Mouse (Mus musculus) embryonic fibroblast, embryonic 13.5 days (primary cell): Measurements from ENCODE around the gene Dapl1. TPM values are rescaled to one million over a fixed set of nuclear protein-coding genes. Genes with fewer than 3 reads are reported as not detected.

ENCODE experiments used
- H3K27ac ChIP-seq: 2 replicates; pipeline ENCODE4 v1.5.1; 2012; ENCODE audit warnings: low read length, control low read depth, inconsistent platforms; ENCODE audit not compliant: insufficient read depth
- H3K4me1 ChIP-seq: 2 replicates; pipeline ENCODE4 v1.6.1; 2011; ENCODE audit warnings: low read length; ENCODE audit not compliant: control insufficient read depth, insufficient read depth
- H3K4me3 ChIP-seq: 2 replicates; pipeline ENCODE4 v1.5.1; 2011; ENCODE audit warnings: mild to moderate bottlenecking, control low read depth, low read length; ENCODE audit not compliant: insufficient read depth
- CTCF ChIP-seq: IDR thresholded peaks from 2 replicates; pipeline ENCODE4 v1.5.1; 2011; ENCODE audit warnings: mild to moderate bottlenecking, control low read depth, low read length, moderate library complexity, borderline replicate concordance; ENCODE audit not compliant: insufficient read depth
- POLR2A ChIP-seq: IDR thresholded peaks from 2 replicates; pipeline ENCODE4 v1.6.1; 2011; ENCODE audit warnings: low read depth, mild to moderate bottlenecking, control low read depth, low read length, moderate library complexity
- polyA plus RNA-seq: library from polyadenylated mRNA; stranded (reverse); fragments of >200 nt; gene quantifications from 2 replicates; pipeline ENCODE4 v1.2.4, GENCODE M21; 2011; ENCODE audit warnings: low read depth; ENCODE audit not compliant: missing spikeins, insufficient read length

Dapl1 gene
- polyA plus RNA-seq, 1 experiment = not detected

- no peak for TF ChIP-seq CTCF
Observed at GRCm38 (mm10) chr2:59451675-59452074, 32.8 kb upstream of the Dapl1 start.

GRCm38 (mm10) chr2:59452102-59452501 lies 32.4 kb upstream of the Dapl1 start:
- Histone ChIP-seq H3K4me1 (no peaks in the 10 kb centered on the region), H3K4me3 (no peak overlapping the region)
- TF ChIP-seq CTCF = no peak
- no peak for TF ChIP-seq POLR2A

More at GRCm38 (mm10) chr2:59451675-59452074, 32.8 kb upstream of the Dapl1 start:
- Histone ChIP-seq H3K4me1 (no peaks in the 10 kb centered on the region), H3K4me3 (no peak overlapping the region), H3K27ac (no peak overlapping the region)

GRCm38 (mm10) chr2:59462086-59462485 lies 22.4 kb upstream of the Dapl1 start:
- TF ChIP-seq CTCF (no peak), POLR2A (no peak)
- H3K27ac ChIP-seq = no peak overlapping the region
- H3K4me3 ChIP-seq = no peak overlapping the region
- H3K4me1 ChIP-seq = peaks cover 3% of the 10 kb centered on the region; the same call in 1 of the 2 replicates

More at GRCm38 (mm10) chr2:59452102-59452501, 32.4 kb upstream of the Dapl1 start:
- H3K27ac ChIP-seq = no peak overlapping the region

- no peak overlapping the region for H3K4me3 ChIP-seq
- TF ChIP-seq CTCF (no peak), POLR2A (no peak)
- peaks cover 3% of the 10 kb centered on the region; the same call in 1 of the 2 replicates for H3K4me1 ChIP-seq
- H3K27ac ChIP-seq = no peak overlapping the region
Observed at GRCm38 (mm10) chr2:59463428-59464182, 20.8 kb upstream of the Dapl1 start.

- H3K27ac ChIP-seq = no peak overlapping the region
- peaks cover 3% of the 10 kb centered on the region; the same call in 1 of the 2 replicates for H3K4me1 ChIP-seq
- TF ChIP-seq CTCF = no peak
- no peak for TF ChIP-seq POLR2A
- H3K4me3 ChIP-seq = no peak overlapping the region
Observed at GRCm38 (mm10) chr2:59465671-59466070, 18.8 kb upstream of the Dapl1 start.

GRCm38 (mm10) chr2:59466358-59466757 lies 18.1 kb upstream of the Dapl1 start:
- H3K27ac ChIP-seq = no peak overlapping the region
- TF ChIP-seq CTCF (no peak), POLR2A (no peak)
- peaks cover 3% of the 10 kb centered on the region; the same call in 1 of the 2 replicates for H3K4me1 ChIP-seq
- H3K4me3 ChIP-seq = no peak overlapping the region

GRCm38 (mm10) chr2:59467085-59467484 lies 17.4 kb upstream of the Dapl1 start:
- no peak overlapping the region for H3K4me3 ChIP-seq
- peaks cover 3% of the 10 kb centered on the region; the same call in 1 of the 2 replicates for H3K4me1 ChIP-seq
- TF ChIP-seq POLR2A (no peak), CTCF (no peak)
- H3K27ac ChIP-seq = no peak overlapping the region

- no peak overlapping the region for H3K27ac ChIP-seq
- no peak overlapping the region for H3K4me3 ChIP-seq
- peaks cover 3% of the 10 kb centered on the region; the same call in 1 of the 2 replicates for H3K4me1 ChIP-seq
Observed at GRCm38 (mm10) chr2:59467976-59468375, 16.5 kb upstream of the Dapl1 start.

GRCm38 (mm10) chr2:59469590-59470245 lies 14.7 kb upstream of the Dapl1 start:
- H3K27ac ChIP-seq = no peak overlapping the region
- no peak for TF ChIP-seq CTCF
- no peak for TF ChIP-seq POLR2A

More at GRCm38 (mm10) chr2:59467976-59468375, 16.5 kb upstream of the Dapl1 start:
- TF ChIP-seq CTCF (no peak), POLR2A (no peak)

More at GRCm38 (mm10) chr2:59469590-59470245, 14.7 kb upstream of the Dapl1 start:
- no peak overlapping the region for H3K4me3 ChIP-seq
- H3K4me1 ChIP-seq = peaks cover 3% of the 10 kb centered on the region; the same call in 1 of the 2 replicates
